Mouse (Mus musculus): ENCODE data around the gene Vwa7.

DNA sequence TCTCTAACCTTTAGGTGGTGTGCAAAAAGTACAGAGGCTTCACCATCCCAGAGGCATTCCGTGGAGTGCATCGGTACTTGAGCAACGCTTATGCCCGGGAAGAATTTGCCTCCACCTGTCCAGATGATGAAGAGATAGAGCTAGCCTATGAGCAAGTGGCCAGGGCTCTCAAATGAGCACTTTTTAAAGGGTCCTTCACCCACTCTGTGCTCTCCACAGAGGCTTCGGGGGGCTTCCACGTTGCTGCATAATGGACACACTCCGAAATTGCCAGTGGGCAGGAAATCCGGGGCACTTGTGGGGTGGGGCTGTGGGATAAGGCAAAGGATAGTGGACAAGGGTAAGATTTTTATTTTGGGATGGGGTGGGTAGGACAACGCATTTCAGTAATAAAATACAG lies 41.9 kb downstream of the Vwa7 start:
- TF ChIP-seq CTCF (IDR thresholded peaks at IDR 0.05; ENCODE audit: borderline replicate concordance, insufficient read depth, low read length) (no peak), POLR2A (IDR thresholded peaks at IDR 0.05; ENCODE audit: low read depth, low read length) (no peak)
